Mouse (Mus musculus) MEL (cell line): ENCODE data around the gene Col4a2.

Experiments
- CTCF ChIP-seq, 3 experiments: IDR thresholded peaks in 2 of 3; conservative IDR thresholded peaks in 1 of 3; 2 replicates each; pipeline ENCODE4 v1.5.1; 2011 to 2012; ENCODE audit warnings: low read length in 3 of 3, low read depth in 2 of 3, mild to moderate bottlenecking in 2 of 3, improper control_type of control experiment in 1 of 3, inconsistent platforms in 1 of 3, mixed read lengths in 1 of 3, moderate library complexity in 1 of 3; ENCODE audit not compliant: control insufficient read depth in 1 of 3, insufficient read depth in 1 of 3, poor library complexity in 1 of 3, severe bottlenecking in 1 of 3
- HCFC1 ChIP-seq: IDR thresholded peaks from 2 replicates; pipeline ENCODE4 v1.6.1; 2012; ENCODE audit warnings: low read depth, mild to moderate bottlenecking, inconsistent platforms, low read length, improper control_type of control experiment, moderate library complexity
- MAX ChIP-seq: IDR thresholded peaks from 2 replicates; pipeline ENCODE4 v1.6.1; 2011; ENCODE audit warnings: low read length, improper control_type of control experiment
- ZMIZ1 ChIP-seq: IDR thresholded peaks from 2 replicates; pipeline ENCODE4 v1.6.1; 2012; ENCODE audit warnings: low read depth, mild to moderate bottlenecking, inconsistent platforms, low read length, improper control_type of control experiment, moderate library complexity

DNA sequence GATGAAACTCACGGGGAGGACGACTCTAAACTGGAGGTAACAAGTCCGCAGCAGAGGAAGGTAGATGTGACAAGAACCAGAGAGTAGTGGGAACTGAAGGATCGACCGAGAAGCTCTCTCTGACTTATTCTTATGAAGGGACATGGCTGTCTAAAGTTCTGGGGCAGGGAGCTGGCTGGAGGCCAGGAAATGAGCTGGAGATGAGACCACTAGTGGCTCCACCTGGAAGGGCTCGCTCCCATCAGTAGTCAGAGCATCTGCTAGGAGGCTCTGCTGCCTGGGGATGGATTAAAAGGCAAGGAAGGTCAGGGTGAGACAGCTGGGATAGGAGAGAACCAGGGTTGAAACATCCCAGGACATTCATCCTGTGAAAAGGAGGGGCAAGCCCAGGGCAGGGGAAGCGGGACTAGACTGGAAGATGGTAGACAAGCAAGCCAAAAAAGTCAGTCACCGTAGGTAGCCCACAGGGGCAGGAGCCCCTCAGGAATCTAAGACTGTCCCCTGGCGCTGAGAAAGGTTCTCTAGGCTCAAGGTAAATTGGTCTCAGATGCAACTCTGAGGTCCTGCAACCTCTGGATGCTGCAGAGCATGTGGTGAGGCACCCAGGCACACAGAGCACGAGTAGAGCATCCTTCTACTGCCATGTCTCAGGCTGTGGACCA lies 16.2 kb upstream of the Col4a2 start:
- TF ChIP-seq HCFC1, result no peak
- TF ChIP-seq CTCF (IDR thresholded peaks at IDR 0.05 in 2 of 3, conservative IDR thresholded peaks at IDR 0.05 in 1 of 3; ENCODE audit: control insufficient read depth in 1 of 3, insufficient read depth in 1 of 3, low read depth in 2 of 3, low read length in 3 of 3, poor library complexity in 1 of 3, severe bottlenecking in 1 of 3), result no peak
- no peak for TF ChIP-seq ZMIZ1
- no peak for TF ChIP-seq MAX
